Mouse (Mus musculus) midbrain, embryonic 11.5 days (tissue): ENCODE measurements around the gene Dgki. TPM values are rescaled to one million over a fixed set of nuclear protein-coding genes. Genes with fewer than 3 reads are reported as not detected.

Source experiments
- ATAC-seq: fragments of 200-750 bp; cut with Nextera tagmentation; 2 replicates; pipeline ENCODE4 v1.8.0; 2017; ENCODE audit warnings: moderate TSS enrichment, moderate library complexity; ENCODE audit not compliant: low FRiP score
- DNase-seq: peaks from one replicate; pipeline ENCODE4 v3.0.0; 2015; ENCODE audit warnings: low spot score; ENCODE audit errors: missing footprints
- H3K27ac ChIP-seq: fragments of 300-500 bp; sonication (generic); 2 replicates; pipeline ENCODE4 v1.5.1; 2014; ENCODE audit warnings: low read depth, low read length
- H3K27me3 ChIP-seq: fragments of 300-500 bp; sonication (generic); 2 replicates; pipeline ENCODE4 v1.6.1; 2014; ENCODE audit warnings: mild to moderate bottlenecking, low read length, moderate library complexity, mixed read lengths; ENCODE audit not compliant: control insufficient read depth, insufficient read depth
- H3K36me3 ChIP-seq: fragments of 300-500 bp; sonication (generic); 2 replicates; pipeline ENCODE4 v1.6.1; 2014; ENCODE audit warnings: mild to moderate bottlenecking, low read length, moderate library complexity, mixed read lengths; ENCODE audit not compliant: control insufficient read depth, insufficient read depth
- H3K4me1 ChIP-seq: fragments of 300-500 bp; sonication (generic); 2 replicates; pipeline ENCODE4 v1.6.1; 2014; ENCODE audit warnings: low read length; ENCODE audit not compliant: control insufficient read depth, insufficient read depth
- H3K4me2 ChIP-seq: fragments of 300-500 bp; sonication (generic); 2 replicates; pipeline ENCODE4 v1.6.1; 2014; ENCODE audit warnings: mild to moderate bottlenecking, moderate library complexity
- H3K4me3 ChIP-seq: fragments of 300-500 bp; sonication (generic); 2 replicates; pipeline ENCODE4 v1.5.1; 2014; ENCODE audit warnings: low read depth, low read length
- H3K9ac ChIP-seq: fragments of 300-500 bp; sonication (generic); 2 replicates; pipeline ENCODE4 v1.6.1; 2014; ENCODE audit warnings: low read length
- H3K9me3 ChIP-seq: fragments of 300-500 bp; sonication (generic); 2 replicates; pipeline ENCODE4 v1.6.1; 2016; ENCODE audit warnings: low read length; ENCODE audit not compliant: control insufficient read depth
- WGBS: fragments of 180-500 bp; shearing (Covaris S2); extraction: QIAGEN DNeasy Blood & Tissue Kit; methylation state at CpG from one replicate; pipeline ENCODE4 v1.1.7; 2014; 5-methylcytosine and 5-hydroxymethylcytosine counted together
- polyA plus RNA-seq: library from polyadenylated mRNA; unstranded; fragments of >200 nt; fragmentation: Nextera tagmentation; extraction: Ambion mirVana; gene quantifications from 2 replicates; pipeline ENCODE4 v1.2.1, GENCODE M21; 2014

Dgki gene
- polyA plus RNA-seq, 1 experiment from 2014 or later: 2.1 TPM

- no peak for ATAC-seq
- no peaks in the 10 kb centered on the region for H3K9me3 ChIP-seq
These were observed 128.7 kb downstream of the Dgki start for GRCm38 (mm10) chr6:37171149-37171832.

GRCm38 (mm10) chr6:37158880-37159279 lies 141.1 kb downstream of the Dgki start:
- no peak for DNase-seq
- Histone ChIP-seq H3K4me2 (no peak overlapping the region), H3K27me3 (no peaks in the 10 kb centered on the region), H3K9ac (no peak overlapping the region), H3K9me3 (no peaks in the 10 kb centered on the region), H3K36me3 (no peaks in the 10 kb centered on the region), H3K27ac (no peak overlapping the region), H3K4me1 (0 out of 2 replicates have a peak, but pooled peaks cover 2% of the 10 kb centered on the region), H3K4me3 (no peak overlapping the region)
- 55% methylated on average over 3 of the region's 3 CpGs for WGBS
- ATAC-seq: no peak

More at GRCm38 (mm10) chr6:37171149-37171832, 128.7 kb downstream of the Dgki start:
- DNase-seq: no peak
- Histone ChIP-seq H3K4me2 (no peak overlapping the region), H3K27me3 (no peaks in the 10 kb centered on the region), H3K9ac (no peak overlapping the region), H3K36me3 (no peaks in the 10 kb centered on the region), H3K4me3 (no peak overlapping the region), H3K27ac (no peak overlapping the region), H3K4me1 (no peaks in the 10 kb centered on the region)
- 76% methylated on average over 12 of the region's 12 CpGs for whole genome bisulfite sequencing

GRCm38 (mm10) chr6:37154051-37154450 lies 145.9 kb downstream of the Dgki start:
- H3K4me3 ChIP-seq: no peak overlapping the region
- 91% methylated on average over 1 of the region's 1 CpGs for WGBS
- H3K4me1 ChIP-seq: 0 out of 2 replicates have a peak, but pooled peaks cover 2% of the 10 kb centered on the region
- no peak for DNase-seq
- H3K9me3 ChIP-seq: no peaks in the 10 kb centered on the region
- no peaks in the 10 kb centered on the region for H3K36me3 ChIP-seq
- no peak overlapping the region for H3K9ac ChIP-seq
- ATAC-seq: no peak
- no peak overlapping the region for H3K27ac ChIP-seq
- no peaks in the 10 kb centered on the region for H3K27me3 ChIP-seq
- H3K4me2 ChIP-seq: no peak overlapping the region

GRCm38 (mm10) chr6:37150483-37150882 lies 149.5 kb downstream of the Dgki start:
- WGBS: 91% methylated on average over 2 of the region's 2 CpGs
- Histone ChIP-seq H3K4me1 (no peaks in the 10 kb centered on the region), H3K27ac (no peak overlapping the region), H3K9me3 (no peaks in the 10 kb centered on the region), H3K4me3 (no peak overlapping the region), H3K27me3 (no peaks in the 10 kb centered on the region), H3K9ac (no peak overlapping the region), H3K4me2 (no peak overlapping the region), H3K36me3 (no peaks in the 10 kb centered on the region)
- DNase-seq: no peak
- no peak for ATAC-seq

- H3K4me3 ChIP-seq: no peak overlapping the region
- no peaks in the 10 kb centered on the region for H3K9me3 ChIP-seq
- WGBS: 78% methylated on average over 4 of the region's 4 CpGs
- no peaks in the 10 kb centered on the region for H3K4me1 ChIP-seq
- H3K4me2 ChIP-seq: no peak overlapping the region
- no peak overlapping the region for H3K9ac ChIP-seq
- H3K36me3 ChIP-seq: no peaks in the 10 kb centered on the region
- no peaks in the 10 kb centered on the region for H3K27me3 ChIP-seq
- no peak for ATAC-seq
- DNase-seq: no peak
- no peak overlapping the region for H3K27ac ChIP-seq
These were observed 149.9 kb downstream of the Dgki start for GRCm38 (mm10) chr6:37150038-37150437.

- Histone ChIP-seq H3K9ac (no peak overlapping the region), H3K36me3 (no peaks in the 10 kb centered on the region), H3K27ac (no peak overlapping the region), H3K4me3 (no peak overlapping the region), H3K4me1 (no peaks in the 10 kb centered on the region), H3K27me3 (no peaks in the 10 kb centered on the region), H3K4me2 (no peak overlapping the region), H3K9me3 (no peaks in the 10 kb centered on the region)
- WGBS: 89% methylated on average over 6 of the region's 6 CpGs
- DNase-seq: no peak
- ATAC-seq: no peak
These were observed 150.8 kb downstream of the Dgki start for GRCm38 (mm10) chr6:37149196-37149595.

- Histone ChIP-seq H3K36me3 (no peaks in the 10 kb centered on the region), H3K4me2 (no peak overlapping the region), H3K4me1 (no peaks in the 10 kb centered on the region), H3K4me3 (no peak overlapping the region), H3K27me3 (no peaks in the 10 kb centered on the region), H3K9ac (no peak overlapping the region), H3K27ac (no peak overlapping the region), H3K9me3 (no peaks in the 10 kb centered on the region)
- DNase-seq (no peak), ATAC-seq (no peak)
- WGBS: 94% methylated on average over 4 of the region's 4 CpGs
These were observed 152.5 kb downstream of the Dgki start for GRCm38 (mm10) chr6:37147431-37148022.

- no peaks in the 10 kb centered on the region for H3K4me1 ChIP-seq
- H3K4me3 ChIP-seq: no peak overlapping the region
- 94% methylated on average over 4 of the region's 4 CpGs for WGBS
- no peak overlapping the region for H3K9ac ChIP-seq
- no peak for ATAC-seq
- H3K27me3 ChIP-seq: no peaks in the 10 kb centered on the region
- no peaks in the 10 kb centered on the region for H3K9me3 ChIP-seq
- H3K27ac ChIP-seq: no peak overlapping the region
- no peak overlapping the region for H3K4me2 ChIP-seq
- DNase-seq: no peak
- H3K36me3 ChIP-seq: no peaks in the 10 kb centered on the region
These were observed 156.2 kb downstream of the Dgki start for GRCm38 (mm10) chr6:37143867-37144163.

GRCm38 (mm10) chr6:37142991-37143866 lies 156.8 kb downstream of the Dgki start:
- WGBS: 83% methylated on average over 11 of the region's 11 CpGs

More at GRCm38 (mm10) chr6:37142991-37143866, 156.8 kb downstream of the Dgki start:
- Histone ChIP-seq H3K4me3 (no peak overlapping the region), H3K4me2 (no peak overlapping the region), H3K27me3 (no peaks in the 10 kb centered on the region), H3K9me3 (no peaks in the 10 kb centered on the region), H3K36me3 (no peaks in the 10 kb centered on the region), H3K9ac (no peak overlapping the region), H3K27ac (no peak overlapping the region), H3K4me1 (no peaks in the 10 kb centered on the region)
- no peak for DNase-seq
- no peak for ATAC-seq
